Mouse (Mus musculus) testis, adult 2 months (tissue): ENCODE results near the gene Cfap69. TPM values are rescaled to one million over a fixed set of nuclear protein-coding genes. Genes with fewer than 3 reads are reported as not detected.
A peak's percentile ranks its signal among the peaks of the same experiment; 100 is the strongest.
"Not testable (repeated sequence)": the region's sequence is repeated elsewhere in the genome, so short reads cannot be mapped to it uniquely, and the experiment has no call there.

Experiments
- H3K27ac ChIP-seq: fragments of 200-500 bp; 2 replicates; pipeline ENCODE4 v1.5.1; 2012; ENCODE audit warnings: low read depth, low read length; ENCODE audit not compliant: control insufficient read depth, insufficient read depth
- H3K27me3 ChIP-seq: fragments of 200-500 bp; 2 replicates; pipeline ENCODE4 v1.6.1; 2012; ENCODE audit warnings: mild to moderate bottlenecking, low read length, moderate library complexity; ENCODE audit not compliant: control insufficient read depth, insufficient read depth
- H3K36me3 ChIP-seq: fragments of 200-500 bp; 2 replicates; pipeline ENCODE4 v1.6.1; 2012; ENCODE audit warnings: mild to moderate bottlenecking, low read length; ENCODE audit not compliant: control insufficient read depth, insufficient read depth
- H3K4me1 ChIP-seq: fragments of 200-500 bp; 2 replicates; pipeline ENCODE4 v1.6.1; 2012; ENCODE audit warnings: low read length; ENCODE audit not compliant: control insufficient read depth, insufficient read depth
- H3K4me3 ChIP-seq: fragments of 200-500 bp; 2 replicates; pipeline ENCODE4 v1.5.1; 2012; ENCODE audit warnings: low read depth, mild to moderate bottlenecking, low read length, moderate library complexity, mixed read lengths; ENCODE audit not compliant: control insufficient read depth
- CTCF ChIP-seq: fragments of 200-500 bp; IDR thresholded peaks from 2 replicates; pipeline ENCODE4 v1.5.1; 2012; ENCODE audit warnings: low read depth, mild to moderate bottlenecking, inconsistent platforms, low read length, moderate library complexity; ENCODE audit not compliant: control insufficient read depth, insufficient read depth, insufficient replicate concordance
- POLR2A ChIP-seq: fragments of 200-500 bp; IDR thresholded peaks from 2 replicates; pipeline ENCODE4 v1.6.1; 2012; ENCODE audit warnings: low read depth, mild to moderate bottlenecking, inconsistent platforms, low read length, moderate library complexity; ENCODE audit not compliant: control insufficient read depth
- polyA plus RNA-seq: library from polyadenylated mRNA; depleted of rRNA; stranded (reverse); fragments of >200 nt; gene quantifications from 2 replicates; pipeline ENCODE4 v1.2.3, GENCODE M21; 2012

Gene Cfap69
- polyA plus RNA-seq, 1 experiment, result 163 TPM

DNA sequence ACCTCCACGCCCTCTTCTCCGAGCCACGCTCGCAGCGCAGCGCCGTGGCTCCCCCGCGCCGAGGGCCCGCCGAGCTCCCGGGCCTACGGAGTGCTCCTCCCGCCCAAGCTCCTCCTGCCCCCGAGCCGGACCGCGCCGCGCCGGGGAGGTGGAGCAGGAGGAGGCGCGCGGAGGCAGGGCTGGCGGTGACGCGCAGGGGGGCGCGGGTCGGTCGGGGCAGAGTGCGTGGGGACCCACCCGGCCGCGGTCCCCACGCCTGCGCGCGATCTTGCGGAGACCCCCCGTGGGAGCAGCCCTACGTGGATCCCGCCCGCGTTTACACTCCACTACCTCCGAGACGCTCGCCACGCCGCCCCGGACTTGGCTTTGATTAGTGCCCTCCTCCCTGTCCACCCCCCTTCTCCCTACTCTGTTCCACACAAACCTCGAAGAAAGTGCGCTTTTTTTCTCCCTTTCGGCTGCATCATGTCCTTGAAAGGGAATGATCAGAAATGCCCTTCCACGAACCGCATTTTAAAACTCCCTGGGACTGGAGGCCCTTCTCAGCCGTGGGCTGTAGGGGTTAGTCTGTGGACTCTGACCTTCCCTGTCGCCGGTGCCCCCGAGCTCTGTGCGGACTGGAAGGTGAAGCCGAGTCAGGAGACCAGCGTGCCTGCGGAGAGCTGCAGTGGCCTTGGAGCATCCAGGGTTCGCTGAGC is 30.1 kb upstream of the Cfap69 start, which contains the start of gene Steap2:
Gene Steap2 (minus strand): TSS at position 623 of the 698 bp plus-strand sequence.
- no peaks in the 10 kb centered on the region for H3K36me3 ChIP-seq
- H3K4me1 ChIP-seq, result no peaks in the 10 kb centered on the region; the same call in none of the 2 replicates
- H3K4me3 ChIP-seq, result peak within 1 kb of the TSS; percentile 76
- TF ChIP-seq POLR2A, result no peak; the same call in 1 of the 2 replicates
- no peak for TF ChIP-seq CTCF
- no peak within 1 kb of the TSS for H3K27ac ChIP-seq
- no peaks in the 10 kb centered on the region for H3K27me3 ChIP-seq

DNA sequence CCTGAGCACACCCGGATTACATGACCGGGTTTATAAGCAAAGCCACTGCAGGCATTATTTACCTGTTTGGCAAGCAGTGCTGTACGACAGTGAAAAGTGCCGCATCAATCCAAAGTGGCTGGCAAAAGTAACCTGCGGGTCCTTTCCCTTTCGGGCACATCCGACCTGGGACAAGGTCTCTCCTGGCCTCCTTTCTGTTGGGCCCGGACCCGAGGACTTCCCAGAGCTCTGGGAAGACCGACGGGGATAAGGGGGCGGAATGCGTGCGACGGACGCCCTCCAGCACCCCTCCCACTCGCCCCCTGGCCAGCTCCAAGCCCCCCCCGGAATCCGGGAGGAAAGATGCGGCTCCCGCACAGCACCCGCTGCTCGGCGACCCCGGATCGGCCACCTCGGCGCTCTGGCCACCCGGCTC is 29.5 kb upstream of the Cfap69 start:
- H3K4me1 ChIP-seq, result no peaks in the 10 kb centered on the region; the same call in none of the 2 replicates
- H3K36me3 ChIP-seq, result no peaks in the 10 kb centered on the region
- H3K27me3 ChIP-seq, result no peaks in the 10 kb centered on the region
- peak overlapping the region; percentile 76 for H3K4me3 ChIP-seq
- TF ChIP-seq CTCF (no peak), POLR2A (peak; percentile 40; the same call in 1 of the 2 replicates)
- H3K27ac ChIP-seq, result no peak overlapping the region

GRCm38 (mm10) chr5:5692167-5692738 is 28.2 kb upstream of the Cfap69 start:
- H3K4me3 ChIP-seq, result no peak overlapping the region
- H3K4me1 ChIP-seq, result no peaks in the 10 kb centered on the region; the same call in none of the 2 replicates
- H3K27me3 ChIP-seq, result no peaks in the 10 kb centered on the region
- TF ChIP-seq POLR2A, result no peak
- no peak for TF ChIP-seq CTCF
- H3K36me3 ChIP-seq, result no peaks in the 10 kb centered on the region
- H3K27ac ChIP-seq, result no peak overlapping the region

DNA sequence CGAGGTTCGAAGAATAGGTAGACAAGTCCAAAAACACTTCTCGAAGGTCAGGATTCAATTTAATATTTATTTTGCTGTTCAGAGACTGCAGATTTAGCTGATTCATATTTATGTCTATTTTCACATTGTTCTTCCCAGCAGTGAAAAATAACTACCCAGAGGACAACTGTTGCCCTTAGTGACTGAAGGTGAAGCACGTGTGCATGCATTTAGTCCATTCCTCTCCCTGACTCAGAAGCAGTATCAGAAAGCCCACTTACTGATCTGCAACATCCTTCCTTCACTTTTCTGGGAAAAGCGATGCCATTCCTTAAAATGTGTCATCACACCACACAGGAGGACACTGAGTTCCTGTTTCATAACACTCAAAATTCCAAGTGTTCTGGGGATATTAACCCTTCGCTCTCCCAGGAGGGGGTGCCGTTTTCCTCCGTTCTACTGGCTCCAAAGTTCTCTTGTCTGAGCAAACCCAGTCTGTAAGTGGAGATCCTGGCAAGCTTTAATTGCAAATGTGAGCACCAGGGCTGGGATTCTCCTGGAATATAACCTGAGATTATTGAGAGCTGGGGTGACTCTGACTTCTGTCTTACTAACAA is 25.0 kb upstream of the Cfap69 start:
- no peak overlapping the region for H3K27ac ChIP-seq
- H3K4me3 ChIP-seq, result no peak overlapping the region
- TF ChIP-seq CTCF, result no peak
- TF ChIP-seq POLR2A, result no peak
- H3K36me3 ChIP-seq, result no peaks in the 10 kb centered on the region
- no peaks in the 10 kb centered on the region for H3K27me3 ChIP-seq
- H3K4me1 ChIP-seq, result peaks cover 3% of the 10 kb centered on the region

DNA sequence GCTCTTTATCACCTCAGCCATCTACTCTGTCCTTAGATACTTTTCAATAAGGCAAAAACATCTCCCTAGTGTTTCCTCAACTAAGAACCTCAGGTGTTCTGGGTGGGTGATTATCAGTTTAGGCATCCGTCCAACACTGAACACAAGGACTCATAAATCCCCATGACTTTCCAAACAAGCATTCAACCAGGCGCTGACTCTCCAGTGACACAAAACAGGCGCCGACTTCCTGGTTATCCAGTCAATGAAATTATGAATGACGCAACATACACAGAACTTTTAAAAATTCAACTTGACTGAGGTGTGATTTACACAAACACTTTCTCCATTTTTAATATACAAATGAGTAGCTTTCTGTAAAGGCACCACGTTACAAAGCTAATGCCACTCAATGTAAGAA is 24.2 kb upstream of the Cfap69 start:
- Histone ChIP-seq H3K36me3 (no peaks in the 10 kb centered on the region), H3K27ac (no peak overlapping the region), H3K4me3 (no peak overlapping the region), H3K27me3 (no peaks in the 10 kb centered on the region), H3K4me1 (peaks cover 3% of the 10 kb centered on the region; the same call in 1 of the 2 replicates)
- TF ChIP-seq CTCF (no peak), POLR2A (no peak)

DNA sequence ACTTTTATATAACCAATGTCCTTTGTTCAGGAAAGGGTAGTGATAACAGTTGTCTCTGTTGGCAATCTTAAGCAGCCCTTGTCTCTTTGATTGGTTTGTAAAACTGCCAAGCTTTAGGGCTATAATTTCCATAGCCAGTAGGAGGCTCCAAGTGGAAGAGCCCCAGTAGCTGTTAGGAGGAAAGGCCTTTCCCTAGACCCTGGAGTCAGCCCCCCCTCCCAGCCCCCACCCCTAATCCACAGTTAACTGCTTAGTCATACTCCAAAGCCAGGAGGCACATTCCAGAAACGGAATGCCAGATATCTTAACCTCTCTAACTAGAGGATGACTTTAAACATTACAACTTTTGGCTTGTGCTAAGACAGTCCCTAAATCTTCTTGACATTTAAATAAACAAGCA is 22.9 kb upstream of the Cfap69 start:
- H3K4me3 ChIP-seq, result no peak overlapping the region
- H3K4me1 ChIP-seq, result peaks cover 3% of the 10 kb centered on the region; the same call in 1 of the 2 replicates
- H3K27me3 ChIP-seq, result no peaks in the 10 kb centered on the region
- no peaks in the 10 kb centered on the region for H3K36me3 ChIP-seq
- no peak for TF ChIP-seq POLR2A
- TF ChIP-seq CTCF, result no peak
- H3K27ac ChIP-seq, result peak overlapping the region; percentile 54; the same call in 1 of the 2 replicates

DNA sequence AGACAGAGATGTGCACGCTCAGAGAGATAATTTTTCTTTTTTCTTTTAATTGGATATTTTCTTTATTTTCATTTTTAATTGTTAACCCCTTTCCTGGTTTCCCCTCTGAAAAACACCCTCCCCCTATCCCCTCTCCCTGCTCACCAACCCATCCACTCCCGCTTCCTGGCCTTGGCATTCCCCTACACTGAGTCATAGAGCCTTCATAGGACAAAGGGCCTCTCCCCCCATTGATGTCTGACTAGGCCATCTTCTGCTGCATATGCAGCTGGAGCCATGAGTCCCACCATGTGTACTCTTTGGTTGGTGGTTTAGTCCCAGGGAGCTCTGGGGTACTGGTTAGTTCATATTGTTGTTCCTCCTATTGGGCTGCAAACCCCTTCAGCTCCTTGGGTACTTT is 20.9 kb upstream of the Cfap69 start:
- not testable (repeated sequence) for H3K36me3 ChIP-seq

More for the DNA sequence above, 20.9 kb upstream of the Cfap69 start:
- H3K27ac ChIP-seq, H3K27me3 ChIP-seq, H3K4me3 ChIP-seq, H3K4me1 ChIP-seq: not testable (repeated sequence)
